Mouse (Mus musculus): ENCODE measurements at regions not wholly inside any gene's neighbourhood (a gene's known extent, or its start where the extent isn't known, plus 50 kb on each side); places are given as distances from the start of the nearest gene placed in this dataset.

DNA sequence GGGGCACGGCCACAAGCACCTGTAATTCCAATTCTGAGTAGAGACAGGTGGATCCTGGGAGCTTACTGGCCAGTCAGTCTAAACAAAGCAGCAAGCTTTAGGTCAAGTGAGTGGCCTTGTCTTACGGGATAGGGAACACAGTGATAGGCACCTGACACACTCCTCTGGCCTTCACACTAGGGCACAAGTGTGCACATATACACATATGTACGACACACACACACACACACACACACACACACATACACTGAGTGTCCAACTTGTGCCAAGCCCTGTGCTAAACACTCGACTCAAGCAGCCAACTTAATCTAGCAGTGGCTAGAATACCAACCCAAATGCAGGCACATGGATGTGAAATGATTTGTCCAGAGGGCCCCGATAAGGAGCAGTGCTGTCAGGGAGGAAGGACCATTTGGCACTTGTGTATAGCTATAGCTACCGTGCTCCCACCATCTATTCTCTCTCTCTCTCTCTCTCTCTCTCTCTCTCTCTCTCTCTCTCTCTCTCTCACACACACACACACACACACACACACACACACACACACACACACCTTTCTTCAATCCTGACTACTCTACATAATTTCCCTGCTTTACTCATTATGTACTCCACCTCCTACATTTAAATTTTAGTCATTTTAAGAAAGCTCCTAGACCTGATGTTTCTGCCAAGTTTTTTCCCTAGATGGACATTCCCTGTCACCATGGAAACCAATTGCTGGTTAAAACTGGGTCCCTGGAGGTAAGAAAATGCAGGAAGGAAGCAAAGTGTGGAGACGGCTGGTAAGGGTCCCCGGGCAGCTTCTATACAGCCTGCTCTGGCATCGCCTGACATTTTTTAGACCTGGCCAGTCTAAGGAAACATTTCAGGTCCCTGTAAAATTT lies 609.2 kb downstream of the Zfp706 start:
- no peak for TF ChIP-seq CTCF (IDR thresholded peaks at IDR 0.05; ENCODE audit: low read depth, low read length)
- no peak for TF ChIP-seq POLR2A (IDR thresholded peaks at IDR 0.05; ENCODE audit: borderline replicate concordance, low read depth, low read length)
